Mouse (Mus musculus) C2C12 (cell line): ENCODE results near the gene Fcamr.

Experiments
- CTCF ChIP-seq: IDR thresholded peaks from one replicate; pipeline ENCODE4 v1.5.1; 2011; ENCODE audit not compliant: control insufficient read depth, insufficient read depth, insufficient read length
- MAX ChIP-seq: IDR thresholded peaks from one replicate; pipeline ENCODE4 v1.6.1; 2011; ENCODE audit warnings: mild to moderate bottlenecking, control low read depth
- MYOD1 ChIP-seq: IDR thresholded peaks from one replicate; pipeline ENCODE4 v1.6.1; 2011; ENCODE audit warnings: low read depth; ENCODE audit not compliant: control insufficient read depth, insufficient read length
- USF1 ChIP-seq: IDR thresholded peaks from one replicate; pipeline ENCODE4 v1.6.1; 2011; ENCODE audit warnings: low read depth, mild to moderate bottlenecking, control low read depth, moderate library complexity

DNA sequence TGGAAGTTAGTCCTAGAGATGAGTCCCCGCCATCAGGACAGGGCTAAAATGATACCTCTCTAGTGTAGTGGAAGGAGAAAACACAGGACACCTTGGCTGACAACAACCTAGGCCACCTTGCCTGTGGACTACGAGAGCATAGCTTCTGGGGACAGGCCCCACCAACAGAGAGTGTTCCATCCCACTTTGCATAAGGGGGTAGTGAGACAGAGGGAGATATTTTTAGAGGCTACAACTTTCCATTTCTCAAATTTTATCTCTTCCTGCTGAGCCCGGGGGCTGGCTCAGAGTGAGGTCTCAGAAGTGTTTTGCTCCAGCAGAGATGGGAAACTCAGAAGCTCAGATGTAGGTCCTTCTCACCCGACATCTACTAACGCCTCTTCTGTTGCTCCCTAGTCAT lies 49.7 kb downstream of the Fcamr start:
- TF ChIP-seq CTCF = no peak
- TF ChIP-seq USF1 = no peak
- no peak for TF ChIP-seq MYOD1
- TF ChIP-seq MAX = no peak
